Mouse (Mus musculus) layer of hippocampus, adult 8-10 months (tissue): Measurements from ENCODE around the gene Kif3b. TPM values are rescaled to one million over a fixed set of nuclear protein-coding genes. Genes with fewer than 3 reads are reported as not detected.
"Not testable (repeated sequence)": the region's sequence is repeated elsewhere in the genome, so short reads cannot be mapped to it uniquely, and the experiment has no call there.

Experiments
- DNase-seq, 2 experiments: peaks; one replicate each; pipeline ENCODE4 v3.0.0; 2022; ENCODE audit warnings: low spot score in 2 of 2
- total RNA-seq, 4 experiments: library from RNA; stranded (reverse); gene quantifications; 2 replicates each; pipeline ENCODE4 v1.2.4; 2022

Kif3b gene
- total RNA-seq, 4 experiments from 2014 or later, result 46.6 to 58.4 (median 52.2) TPM

- DNase-seq, result peak; percentile 95 to 98
These were observed 54.4 kb downstream of the Kif3b start, which contains the start of gene Asxl1 for GRCm38 (mm10) chr2:153345454-153346220. Asxl1 (plus strand) TSS chr2:153345829.

DNA sequence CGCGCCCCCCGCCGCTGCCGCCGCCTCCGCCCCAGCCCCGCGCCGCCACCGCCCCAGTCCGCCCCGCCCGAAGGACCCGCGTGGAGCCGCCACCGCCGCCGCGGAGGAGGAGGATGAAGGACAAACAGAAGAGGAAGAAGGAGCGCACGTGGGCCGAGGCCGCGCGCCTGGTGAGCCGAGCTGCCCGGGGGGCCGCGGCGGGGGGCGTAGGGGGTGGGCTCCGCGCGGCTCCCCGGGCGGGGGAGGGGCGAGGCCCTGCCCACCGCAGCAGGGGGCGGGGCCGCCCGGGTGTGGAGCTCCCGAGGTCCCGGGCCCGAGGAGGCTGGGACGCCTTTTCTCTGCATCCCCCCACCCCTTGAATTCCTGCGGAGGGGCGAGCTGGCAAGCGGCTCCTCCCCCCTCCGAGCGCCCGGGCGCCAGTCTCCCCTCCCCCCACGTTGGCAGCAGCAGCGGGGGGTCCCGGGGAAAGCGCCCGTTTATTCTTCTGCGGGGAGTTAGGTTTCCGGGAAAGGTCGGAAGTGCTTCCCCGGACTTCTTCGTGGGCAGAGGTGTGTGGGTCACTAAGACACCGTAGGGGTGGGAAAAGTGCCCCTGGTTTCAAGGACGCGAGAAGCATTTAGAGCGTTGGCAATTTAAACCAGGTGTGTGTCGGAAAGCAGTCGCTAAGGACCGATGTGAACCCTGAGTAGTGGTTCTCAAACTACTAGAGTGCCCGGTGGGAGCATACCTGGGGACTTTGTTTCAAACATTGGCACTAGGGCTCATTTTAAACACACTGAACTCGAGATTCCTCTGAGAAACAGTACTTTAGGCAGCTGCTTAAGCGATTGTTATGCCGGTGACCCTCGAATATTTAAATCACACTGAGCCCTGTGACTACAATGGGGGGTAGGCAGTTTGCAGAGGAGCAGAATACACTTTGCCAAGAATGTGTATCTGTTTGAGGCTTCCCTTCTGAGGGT, 55.3 kb downstream of the Kif3b start:
- peak in 1 of 2 experiments; percentile 23 for DNase-seq

GRCm38 (mm10) chr2:153347183-153347781, 56.1 kb downstream of the Kif3b start:
- no peak for DNase-seq

DNA sequence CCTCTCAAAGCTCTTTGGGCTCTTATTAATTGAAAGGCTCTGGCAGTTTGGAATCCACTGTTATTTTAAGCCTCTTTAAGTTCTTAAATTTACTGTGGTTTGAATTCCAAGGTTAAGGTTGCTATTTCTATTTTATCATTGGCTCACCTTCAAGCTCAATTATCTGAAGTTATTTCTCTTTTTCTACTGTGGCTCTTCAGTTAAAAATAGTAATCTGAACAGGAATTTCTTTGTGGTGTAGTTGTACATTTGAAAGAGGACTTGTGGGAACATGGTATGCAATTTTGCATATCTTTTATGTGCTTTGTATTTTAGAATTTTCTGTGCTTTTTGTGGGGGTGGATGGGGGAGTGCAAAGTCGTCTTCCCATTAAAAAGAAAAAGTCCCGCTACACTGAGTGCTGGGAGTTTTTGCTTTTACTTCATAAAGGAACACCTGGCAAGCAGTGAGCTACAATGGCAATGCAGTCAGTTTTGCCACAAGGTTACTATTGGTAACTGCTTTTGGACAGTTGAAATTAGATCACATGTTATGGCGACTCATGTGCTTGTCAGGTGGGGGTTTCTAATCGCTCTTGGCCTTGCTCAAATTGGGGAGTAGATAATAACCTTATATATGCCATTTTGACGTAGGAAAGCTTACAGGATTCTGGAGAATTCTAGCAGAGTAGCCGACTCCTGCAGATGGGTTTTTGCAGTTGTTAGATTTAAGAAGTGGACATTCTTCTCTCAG, 57.1 kb downstream of the Kif3b start:
- no peak for DNase-seq

GRCm38 (mm10) chr2:153350552-153351181, 59.5 kb downstream of the Kif3b start:
- no peak for DNase-seq

DNA sequence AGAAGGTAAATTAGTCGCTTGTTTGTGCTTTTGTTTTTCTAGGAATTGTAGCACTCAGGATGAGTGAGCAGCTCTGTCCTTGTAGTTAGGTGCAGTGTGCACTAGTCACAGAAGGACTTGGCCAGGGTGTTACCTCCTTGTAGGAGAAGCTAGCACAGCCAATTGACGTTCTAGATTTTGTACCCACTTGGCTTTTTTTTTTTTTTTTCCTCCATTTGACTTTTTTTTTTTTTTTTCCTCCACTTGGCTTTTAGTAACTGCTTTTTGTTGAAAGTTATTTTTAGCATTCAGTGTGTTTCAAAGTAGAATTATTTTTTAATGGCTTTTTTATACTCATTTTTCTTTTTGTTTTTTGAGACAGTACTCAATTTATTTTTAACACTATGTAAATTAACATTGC, 63.4 kb downstream of the Kif3b start:
- no peak for DNase-seq

DNA sequence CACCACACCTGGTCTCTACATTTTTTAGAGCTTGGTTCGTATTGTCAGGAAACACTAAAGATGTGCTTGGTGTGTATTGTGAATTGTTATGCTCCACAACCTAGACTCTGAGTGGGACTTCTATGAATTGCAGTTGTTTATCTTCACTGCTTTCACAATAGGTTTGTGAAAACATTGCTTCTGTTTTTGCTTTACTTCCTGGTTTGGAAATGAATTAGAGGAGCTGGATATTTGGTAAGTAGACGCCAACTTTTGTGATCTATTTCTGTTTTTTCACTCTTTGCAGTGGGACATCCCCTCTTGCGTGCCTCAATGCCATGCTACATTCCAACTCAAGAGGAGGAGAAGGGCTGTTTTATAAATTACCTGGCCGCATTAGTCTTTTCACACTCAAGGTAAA, 65.6 kb downstream of the Kif3b start:
- no peak for DNase-seq

DNA sequence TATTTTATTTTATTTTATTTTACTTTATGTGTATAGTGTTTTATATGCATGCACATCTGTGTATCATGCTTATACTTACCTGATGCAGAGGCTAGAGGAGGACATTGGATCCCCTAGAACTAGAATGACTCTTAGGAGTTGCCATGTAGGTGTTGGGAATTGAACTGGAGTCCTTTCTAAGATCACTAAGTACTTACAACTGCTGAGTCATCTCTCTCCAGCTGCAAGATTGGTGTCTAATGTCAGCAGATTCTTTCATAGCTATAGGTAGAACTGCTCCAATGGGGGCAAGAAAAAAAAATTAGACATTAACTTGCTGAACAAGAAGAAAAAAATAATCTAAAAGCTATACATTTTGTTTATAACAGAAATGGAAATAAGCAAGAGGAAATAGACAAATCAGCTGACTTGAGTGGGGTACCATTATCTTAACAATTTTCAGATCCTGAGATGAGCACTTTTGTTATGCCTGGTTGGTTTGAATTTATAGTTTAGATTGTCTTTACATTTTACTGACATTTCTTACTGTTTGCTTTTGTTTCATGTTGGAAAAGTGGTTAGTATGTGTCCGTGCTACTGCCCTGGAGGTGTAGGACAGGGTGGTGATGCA, 70.0 kb downstream of the Kif3b start:
- DNase-seq, result no peak

- not testable (repeated sequence) for DNase-seq
These were observed 73.3 kb downstream of the Kif3b start for GRCm38 (mm10) chr2:153364531-153364930.

DNA sequence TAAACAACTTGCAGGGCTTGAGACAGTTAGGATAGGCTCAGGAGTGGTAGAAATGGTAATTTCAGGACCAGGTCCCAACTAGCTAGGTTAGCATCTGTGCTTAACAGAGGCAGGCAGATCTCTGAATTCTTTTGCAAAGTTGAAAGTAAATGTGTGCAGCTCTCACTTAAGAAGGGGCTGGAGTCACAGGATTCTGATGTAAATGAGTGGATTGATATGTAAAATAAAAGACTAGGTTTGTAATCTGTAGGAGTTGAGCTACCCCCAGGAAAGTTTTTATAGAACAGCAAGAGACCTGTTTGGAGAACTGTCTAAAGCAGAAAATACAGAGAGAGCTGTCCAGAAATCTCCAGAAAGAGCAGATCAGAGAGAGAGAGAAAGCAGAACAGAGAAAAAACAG, 79.7 kb downstream of the Kif3b start:
- DNase-seq, result no peak

- DNase-seq, result no peak
These were observed 84.2 kb downstream of the Kif3b start for GRCm38 (mm10) chr2:153375380-153375779.

- no peak for DNase-seq
These were observed 89.3 kb downstream of the Kif3b start for GRCm38 (mm10) chr2:153380479-153380878.

Other genes with a start within 250 kb of the Kif3b start
- 1 to 10 TPM; 4.9 to 6.4 (median 5.6) TPM for gene Ccm2l, start 225.5 kb upstream of the Kif3b start, total RNA-seq
- 1 to 10 TPM; 1.6 to 5.9 (median 3.6) TPM for gene Hck, start 182.9 kb upstream of the Kif3b start, total RNA-seq
- gene Tm9sf4, start 130.1 kb upstream of the Kif3b start, total RNA-seq, result 100 to 1,000 TPM in 3 of 4 experiments, 10 to 100 TPM in 1; 93.5 to 116 (median 103) TPM
- 10 to 100 TPM; 22.1 to 24.5 (median 23.5) TPM for gene Tspyl3, start 66.0 kb upstream of the Kif3b start, total RNA-seq
- 1 to 10 TPM; 6.6 to 7.2 (median 6.7) TPM for gene Plagl2, start 50.0 kb upstream of the Kif3b start, total RNA-seq
- 10 to 100 TPM; 20.7 to 22.4 (median 21.6) TPM for gene Pofut1, start 49.9 kb upstream of the Kif3b start, total RNA-seq
- 10 to 100 TPM; 32.3 to 39.0 (median 34.2) TPM for gene Asxl1, start 54.4 kb downstream of the Kif3b start, total RNA-seq
- 1 to 10 TPM in 1 of 4 experiments, not detected in 3; 1.8 TPM for gene 4930404H24Rik, start 201.4 kb downstream of the Kif3b start, total RNA-seq
- 10 to 100 TPM; 44.4 to 47.8 (median 45.1) TPM for gene Nol4l, start 238.6 kb downstream of the Kif3b start, total RNA-seq